In genomic region chr4:147904313-147905089, GRCm38 (mm10) we compare ENCODE assay signal across 8 mouse cellular contexts. TPM values are rescaled to one million over a fixed set of nuclear protein-coding genes. Genes with fewer than 3 reads are reported as not detected.
DNase-seq lines count a peak whose midpoint lies in the region; ATAC-seq and TF ChIP-seq lines count a peak whose summit lies in the region.

Gene Mfn2 (minus strand): TSS chr4:147904704.

- TF ChIP-seq EP300 in CH12.LX (IDR thresholded peaks at IDR 0.05; ENCODE audit: low read length), result no peak

- TF ChIP-seq CTCF in CH12.LX (conservative IDR thresholded peaks at IDR 0.05 in 1 of 2, IDR thresholded peaks at IDR 0.05 in 1 of 2; ENCODE audit: low read depth in 2 of 2, low read length in 2 of 2), result no peak

- H3K36me3 ChIP-seq in CH12.LX (replicated peaks in 1 of 2; ENCODE audit: control insufficient read depth in 1 of 2, insufficient read depth in 1 of 2, low read length in 1 of 2), result peaks cover 17 to 37% of the 10 kb centered on the region in 2 experiments
- peaks cover 2% of the 10 kb centered on the region; the same call in 1 of the 2 replicates for H3K36me3 ChIP-seq in forebrain, embryonic 11.5 days (ENCODE audit: control insufficient read depth, insufficient read depth, low read length)
- H3K36me3 ChIP-seq in heart, embryonic 16.5 days (ENCODE audit: control insufficient read depth, insufficient read depth), result peaks cover 20% of the 10 kb centered on the region
- H3K36me3 ChIP-seq in liver, embryonic 15.5 days (replicated peaks), result peaks cover 23% of the 10 kb centered on the region
- peaks cover 30% of the 10 kb centered on the region for H3K36me3 ChIP-seq in neural tube, embryonic 12.5 days

- TF ChIP-seq RAD21 in CH12.LX (IDR thresholded peaks at IDR 0.05; ENCODE audit: low read depth, low read length), result no peak

- dilution Hi-C loops in CH12.LX (cut with MboI; ENCODE audit: extremely low pct_ligation_motif_present, extremely low pct_unique_long_range_greater_than_20kb, low sequenced_read_pairs), result no loop called here

- ATAC-seq in forebrain, embryonic 11.5 days (replicated peaks; ENCODE audit: low FRiP score), result peak; percentile 95
- peak; percentile 95 for ATAC-seq in heart, embryonic 16.5 days (replicated peaks; ENCODE audit: extremely low read depth, insufficient read depth, low FRiP score)
- peak; percentile 95 for ATAC-seq in liver, embryonic 15.5 days (ENCODE audit: insufficient read depth)
- ATAC-seq in neural tube, embryonic 12.5 days (ENCODE audit: low FRiP score, low read depth), result peak; percentile 95

- TF ChIP-seq POLR2A in CH12.LX (IDR thresholded peaks at IDR 0.05; ENCODE audit: low read depth, low read length), result peak; percentile 66; the same call in 1 of the 2 replicates

- WGBS in forebrain, embryonic 11.5 days, result under 1% methylated on average over 43 of the region's 59 CpGs
- under 1% methylated on average over 59 of the region's 59 CpGs for WGBS in heart, embryonic 16.5 days
- under 1% methylated on average over 58 of the region's 59 CpGs for WGBS in liver, embryonic 15.5 days (ENCODE audit: insufficient replicate concordance)
- under 1% methylated on average over 59 of the region's 59 CpGs for WGBS in neural tube, embryonic 12.5 days

- H3K9ac ChIP-seq in CH12.LX (ENCODE audit: insufficient read depth, low read depth), result peak within 1 kb of the TSS; percentile 92
- H3K9ac ChIP-seq in forebrain, embryonic 11.5 days (ENCODE audit: low read length), result peak within 1 kb of the TSS; percentile 75
- H3K9ac ChIP-seq in heart, embryonic 16.5 days (ENCODE audit: low read length), result peak within 1 kb of the TSS; percentile 99
- peak within 1 kb of the TSS; percentile 87 for H3K9ac ChIP-seq in liver, embryonic 15.5 days
- peak within 1 kb of the TSS; percentile 84 for H3K9ac ChIP-seq in neural tube, embryonic 12.5 days

- DNase-seq in CH12.LX (ENCODE audit: extremely low read depth), result peak; percentile 86
- peak; percentile 82 for DNase-seq in c-Kit-positive CD71-positive TER-119-negative erythroid progenitor cells, embryonic 14.5 days (ENCODE audit: low read depth)
- DNase-seq in forebrain, embryonic 11.5 days (ENCODE audit: low spot score), result peak; percentile 94
- peak; percentile 92 to 93 for DNase-seq in kidney, postnatal 36 days
- DNase-seq in telencephalon, adult 2 months (ENCODE audit: low read depth, low spot score), result peak; percentile 87

- peaks cover 4% of the 10 kb centered on the region; the same call in 1 of the 2 replicates for H3K79me2 ChIP-seq in CH12.LX (replicated peaks; ENCODE audit: control insufficient read depth, extremely low read depth, insufficient read depth, poor library complexity, severe bottlenecking)

- peak within 1 kb of the TSS; percentile 82 for H3K4me2 ChIP-seq in CH12.LX (ENCODE audit: insufficient read depth, low read depth, poor library complexity, severe bottlenecking)
- peak within 1 kb of the TSS; percentile 54 for H3K4me2 ChIP-seq in forebrain, embryonic 11.5 days (ENCODE audit: low read depth, low read length, severe bottlenecking)
- H3K4me2 ChIP-seq in heart, embryonic 16.5 days (ENCODE audit: low read depth, low read length), result peak within 1 kb of the TSS; percentile 70
- peak within 1 kb of the TSS; percentile 81 for H3K4me2 ChIP-seq in liver, embryonic 15.5 days
- peak within 1 kb of the TSS; percentile 72 for H3K4me2 ChIP-seq in neural tube, embryonic 12.5 days (replicated peaks)

- H3K9me3 ChIP-seq in CH12.LX (replicated peaks; ENCODE audit: low read length), result no peaks in the 10 kb centered on the region
- no peaks in the 10 kb centered on the region for H3K9me3 ChIP-seq in forebrain, embryonic 11.5 days (ENCODE audit: control insufficient read depth, low read length)
- H3K9me3 ChIP-seq in heart, embryonic 16.5 days (replicated peaks; ENCODE audit: control insufficient read depth, low read length), result no peaks in the 10 kb centered on the region
- no peaks in the 10 kb centered on the region for H3K9me3 ChIP-seq in liver, embryonic 15.5 days (replicated peaks)
- no peaks in the 10 kb centered on the region for H3K9me3 ChIP-seq in neural tube, embryonic 12.5 days

- in situ Hi-C loops in CH12.LX (cut with MboI; ENCODE audit: low pct_ligation_motif_present, low pct_unique_long_range_greater_than_20kb, low sequenced_read_pairs), result no loop called here

- peak within 1 kb of the TSS; percentile 82 for H3K27ac ChIP-seq in CH12.LX (ENCODE audit: insufficient read depth, low read depth)
- H3K27ac ChIP-seq in forebrain, embryonic 11.5 days (ENCODE audit: low read depth, low read length), result peak within 1 kb of the TSS; percentile 55; the same call in 1 of the 2 replicates
- H3K27ac ChIP-seq in heart, embryonic 16.5 days (ENCODE audit: low read length), result peak within 1 kb of the TSS; percentile 91
- peak within 1 kb of the TSS; percentile 86 for H3K27ac ChIP-seq in liver, embryonic 15.5 days (replicated peaks)
- no peak within 1 kb of the TSS for H3K27ac ChIP-seq in neural tube, embryonic 12.5 days

- peak within 1 kb of the TSS; percentile 83 to 95 (median 93) for H3K4me3 ChIP-seq in CH12.LX (replicated peaks in 1 of 3; ENCODE audit: low read depth in 2 of 3, low read length in 2 of 3, poor library complexity in 1 of 3)
- peak within 1 kb of the TSS; percentile 74 for H3K4me3 ChIP-seq in forebrain, embryonic 11.5 days (ENCODE audit: low read depth, low read length)
- H3K4me3 ChIP-seq in heart, embryonic 16.5 days (ENCODE audit: low read length), result peak within 1 kb of the TSS; percentile 93
- peak within 1 kb of the TSS; percentile 94 for H3K4me3 ChIP-seq in liver, embryonic 15.5 days (replicated peaks)
- H3K4me3 ChIP-seq in neural tube, embryonic 12.5 days, result peak within 1 kb of the TSS; percentile 89

- peaks cover 8% of the 10 kb centered on the region for H3K27me3 ChIP-seq in CH12.LX (replicated peaks)
- no peaks in the 10 kb centered on the region for H3K27me3 ChIP-seq in forebrain, embryonic 11.5 days (ENCODE audit: control insufficient read depth, insufficient read depth, low read length)
- H3K27me3 ChIP-seq in heart, embryonic 16.5 days (ENCODE audit: control insufficient read depth, insufficient read depth, low read length), result no peaks in the 10 kb centered on the region
- no peaks in the 10 kb centered on the region for H3K27me3 ChIP-seq in liver, embryonic 15.5 days
- no peaks in the 10 kb centered on the region for H3K27me3 ChIP-seq in neural tube, embryonic 12.5 days (replicated peaks)

- peaks cover 10 to 15% of the 10 kb centered on the region in 2 experiments for H3K4me1 ChIP-seq in CH12.LX (ENCODE audit: control insufficient read depth in 1 of 2, insufficient read depth in 2 of 2)
- no peaks in the 10 kb centered on the region; the same call in 1 of the 2 replicates for H3K4me1 ChIP-seq in forebrain, embryonic 11.5 days (replicated peaks; ENCODE audit: control insufficient read depth, insufficient read depth, low read length)
- peaks cover 40% of the 10 kb centered on the region for H3K4me1 ChIP-seq in heart, embryonic 16.5 days (ENCODE audit: control insufficient read depth, insufficient read depth, low read length)
- H3K4me1 ChIP-seq in liver, embryonic 15.5 days (replicated peaks), result peaks cover 25% of the 10 kb centered on the region
- H3K4me1 ChIP-seq in neural tube, embryonic 12.5 days, result peaks cover 7% of the 10 kb centered on the region

TF ChIP-seq in CH12.LX, 34 proteins besides CTCF, POLR2A, EP300 and RAD21 (continues in another document):
- no peak for TF ChIP-seq SMC3 (IDR thresholded peaks at IDR 0.05; ENCODE audit: low read depth, low read length)
- peak; percentile 65 for TF ChIP-seq ELF1 (IDR thresholded peaks at IDR 0.05; ENCODE audit: low read depth, low read length)
- TF ChIP-seq ZNF384 (IDR thresholded peaks at IDR 0.05; ENCODE audit: low read depth, low read length), result no peak
- TF ChIP-seq UBTF (IDR thresholded peaks at IDR 0.05; ENCODE audit: low read depth, low read length), result no peak
- TF ChIP-seq NRF1 (IDR thresholded peaks at IDR 0.05; ENCODE audit: low read depth, low read length), result no peak
- no peak for TF ChIP-seq ZKSCAN1 (IDR thresholded peaks at IDR 0.05; ENCODE audit: borderline replicate concordance, low read depth, low read length)
- no peak for TF ChIP-seq JUN (IDR thresholded peaks at IDR 0.05; ENCODE audit: insufficient read depth, low read depth, low read length)
- TF ChIP-seq SIN3A (IDR thresholded peaks at IDR 0.05; ENCODE audit: low read length), result peak; percentile 93
- 0 out of 2 replicates have a peak, but pooled peaks have one; percentile 27 for TF ChIP-seq NELFE (IDR thresholded peaks at IDR 0.05; ENCODE audit: low read depth, low read length)
- TF ChIP-seq JUND (conservative IDR thresholded peaks at IDR 0.05; ENCODE audit: low read depth, low read length), result no peak
- TF ChIP-seq ZMIZ1 (IDR thresholded peaks at IDR 0.05; ENCODE audit: low read depth, low read length), result no peak; the same call in 1 of the 2 replicates
- no peak for TF ChIP-seq MEF2A (IDR thresholded peaks at IDR 0.05; ENCODE audit: borderline replicate concordance, low read depth, low read length)
- peak; percentile 69 for TF ChIP-seq BHLHE40 (IDR thresholded peaks at IDR 0.05; ENCODE audit: low read depth, low read length)
- no peak for TF ChIP-seq CHD1 (IDR thresholded peaks at IDR 0.05; ENCODE audit: low read depth, low read length)
- peak; percentile 95; the same call in 1 of the 2 replicates for TF ChIP-seq KAT2A (IDR thresholded peaks at IDR 0.05; ENCODE audit: insufficient replicate concordance, low read length)
- peak; percentile 76 for TF ChIP-seq MXI1 (IDR thresholded peaks at IDR 0.05; ENCODE audit: low read depth, low read length)
- TF ChIP-seq USF1 (IDR thresholded peaks at IDR 0.05; ENCODE audit: low read depth, low read length), result no peak
- peak; percentile 39; the same call in 1 of the 2 replicates for TF ChIP-seq MAX (IDR thresholded peaks at IDR 0.05; ENCODE audit: low read length)
- no peak for TF ChIP-seq ETS1 (conservative IDR thresholded peaks at IDR 0.05; ENCODE audit: low read depth, low read length)
- TF ChIP-seq TBP (conservative IDR thresholded peaks at IDR 0.05; ENCODE audit: low read depth, low read length), result no peak
- TF ChIP-seq E2F4 (IDR thresholded peaks at IDR 0.05; ENCODE audit: insufficient replicate concordance, low read depth, low read length), result no peak
- TF ChIP-seq TCF12 (IDR thresholded peaks at IDR 0.05; ENCODE audit: low read depth, low read length), result peak; percentile 63
- TF ChIP-seq POLR2AphosphoS2 (IDR thresholded peaks at IDR 0.05; ENCODE audit: low read depth, low read length), result no peak

RNA-seq across cellular contexts. Expression of gene Mfn2, which starts in this region (rescaled TPM):
- 17.5 and 21.7 TPM in 2 replicates for total RNA-seq in CH12.LX (2012; rRNA removed)
- total RNA-seq in CH12.LX (2014; rRNA removed), result 8.6 and 10.0 TPM in 2 replicates
- polyA plus RNA-seq in CH12.LX (2012; ENCODE audit: insufficient read length, low read depth), result 33.0 and 36.8 TPM in 2 replicates
- 47.5 and 49.0 TPM in 2 replicates for polyA plus RNA-seq in forebrain, embryonic 11.5 days (2014; fragmentation: Nextera tagmentation; extraction: Ambion mirVana)
- 164 and 184 TPM in 2 replicates for polyA plus RNA-seq in heart, embryonic 16.5 days (2015; fragmentation: Nextera tagmentation; extraction: Ambion mirVana)
- 15.5 and 15.6 TPM in 2 replicates for polyA plus RNA-seq in liver, embryonic 15.5 days (2015; fragmentation: Nextera tagmentation; extraction: Ambion mirVana)
- polyA plus RNA-seq in neural tube, embryonic 12.5 days (2016; fragmentation: Nextera tagmentation; extraction: Ambion mirVana), result 65.1 and 67.1 TPM in 2 replicates
